Mouse (Mus musculus) ES-E14 (cell line): Measurements from ENCODE around the gene Gm11172. TPM values are rescaled to one million over a fixed set of nuclear protein-coding genes. Genes with fewer than 3 reads are reported as not detected.

Source experiments
- DNase-seq: peaks from one replicate; pipeline ENCODE4 v3.0.0-alpha.2; 2013; ENCODE audit warnings: low read depth, low spot score
- H3K27ac ChIP-seq: 2 replicates; pipeline ENCODE4 v1.5.1; 2012; ENCODE audit warnings: low read depth, mild to moderate bottlenecking, low read length, moderate library complexity, mixed read lengths; ENCODE audit not compliant: poor library complexity, insufficient read depth, severe bottlenecking
- H3K36me3 ChIP-seq: 2 replicates; pipeline ENCODE4 v1.6.1; 2012; ENCODE audit warnings: mild to moderate bottlenecking, low read length, moderate library complexity, mixed read lengths; ENCODE audit not compliant: control insufficient read depth, poor library complexity, insufficient read depth, severe bottlenecking
- H3K4me1 ChIP-seq, 2 experiments: fragments of 150-350 bp in 1 of 2; sonication (generic) in 1 of 2; 2 replicates each; pipeline ENCODE4 v1.6.1; 2012; ENCODE audit warnings: low read length in 2 of 2, mild to moderate bottlenecking in 1 of 2, mixed read lengths in 1 of 2; ENCODE audit not compliant: control insufficient read depth in 2 of 2, insufficient read depth in 2 of 2, poor library complexity in 1 of 2
- H3K4me3 ChIP-seq, 2 experiments: fragments of 150-350 bp in 1 of 2; sonication (generic) in 1 of 2; 2 replicates each; pipeline ENCODE4 v1.5.1; 2012; ENCODE audit warnings: low read length in 2 of 2, low read depth in 1 of 2, mild to moderate bottlenecking in 1 of 2, mixed read lengths in 1 of 2; ENCODE audit not compliant: insufficient read depth in 1 of 2, poor library complexity in 1 of 2, severe bottlenecking in 1 of 2
- H3K9ac ChIP-seq: 2 replicates; pipeline ENCODE4 v1.6.1; 2012; ENCODE audit warnings: low read depth, mild to moderate bottlenecking, low read length, mixed read lengths; ENCODE audit not compliant: poor library complexity, insufficient read depth, severe bottlenecking
- H3K9me3 ChIP-seq: fragments of 150-350 bp; sonication (generic); 2 replicates; pipeline ENCODE4 v1.6.1; 2012; ENCODE audit warnings: low read depth, mild to moderate bottlenecking, low read length; ENCODE audit not compliant: control insufficient read depth, insufficient read depth
- CHD2 ChIP-seq: IDR thresholded peaks from 2 replicates; pipeline ENCODE4 v1.6.1; 2014; ENCODE audit warnings: mild to moderate bottlenecking, low read depth, low read length, inconsistent platforms
- HCFC1 ChIP-seq: IDR thresholded peaks from 2 replicates; pipeline ENCODE4 v1.6.1; 2012; ENCODE audit warnings: low read length, inconsistent platforms, borderline replicate concordance; ENCODE audit not compliant: insufficient read depth
- MAFK ChIP-seq: IDR thresholded peaks from 2 replicates; pipeline ENCODE4 v1.6.1; 2014; ENCODE audit warnings: mild to moderate bottlenecking, low read depth, low read length, inconsistent platforms; ENCODE audit not compliant: insufficient read depth
- ZC3H11A ChIP-seq: IDR thresholded peaks from 2 replicates; pipeline ENCODE4 v1.6.1; 2012; ENCODE audit warnings: low read depth, mild to moderate bottlenecking, inconsistent platforms, low read length, borderline replicate concordance
- ZNF384 ChIP-seq: IDR thresholded peaks from 2 replicates; pipeline ENCODE4 v1.6.1; 2012; ENCODE audit warnings: low read depth, low read length, inconsistent platforms
- in situ Hi-C, 2 experiments: fragments of 600-800 bp; cut with MboI; formaldehyde crosslinking; loops; one replicate each; pipeline ENCODE4 v1.15.1; 2025; ENCODE audit warnings: low sequenced_read_pairs in 2 of 2, inconsistent platforms in 1 of 2; ENCODE audit not compliant: unreplicated experiment in 2 of 2
- total RNA-seq: library from RNA; depleted of rRNA; stranded (reverse); fragments of 300-350 nt; gene quantifications from 2 replicates; pipeline ENCODE4 v1.2.3, GENCODE M21; 2012

Gm11172 gene
- total RNA-seq, 1 experiment = not detected

DNA sequence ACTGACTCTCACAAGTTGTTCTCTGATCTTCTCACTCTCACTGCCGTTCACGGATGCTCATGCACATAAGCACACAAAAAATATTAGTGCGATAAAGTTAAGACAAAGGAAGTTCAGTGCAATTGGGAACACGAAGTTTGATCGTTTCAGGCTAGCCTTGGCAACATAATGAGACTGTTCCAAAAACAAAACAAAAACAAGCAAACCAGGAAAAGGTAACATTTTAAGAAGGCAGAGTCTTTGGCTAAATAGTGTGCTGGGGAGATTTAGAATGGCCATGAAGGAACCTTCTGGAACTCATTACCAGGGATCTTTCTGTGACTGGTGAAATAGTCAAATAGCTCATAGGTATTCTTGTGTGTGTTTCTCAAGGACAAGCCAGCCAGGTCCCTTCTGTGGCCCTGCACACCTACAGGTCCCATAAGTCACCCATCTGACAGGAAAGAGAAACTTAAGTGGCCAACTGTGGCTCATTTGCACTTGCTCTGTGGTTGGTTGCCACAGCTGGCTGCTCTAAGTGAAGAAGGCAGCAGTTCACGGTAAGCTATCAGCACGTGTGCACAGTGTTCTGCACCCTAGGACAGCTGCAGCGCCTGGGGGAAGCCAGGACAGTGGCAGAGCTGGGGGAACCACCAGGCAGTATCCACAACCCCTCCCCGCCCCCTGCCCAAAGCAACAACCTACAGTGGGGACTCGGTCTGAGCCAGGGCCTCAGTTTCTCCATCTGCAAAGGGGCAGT is 6.8 kb upstream of the Gm11172 start, which contains the start of gene Prm1:
Prm1 (minus strand) TSS at position 51 of the 739 bp plus-strand sequence.
- DNase-seq = no peak
- Histone ChIP-seq H3K9me3 (no peaks in the 10 kb centered on the region), H3K9ac (no peak within 1 kb of the TSS), H3K36me3 (no peaks in the 10 kb centered on the region), H3K4me1 (no peaks in the 10 kb centered on the region), H3K27ac (no peak within 1 kb of the TSS), H3K4me3 (no peak within 1 kb of the TSS)
- in situ Hi-C loops = no loop called here
- TF ChIP-seq ZC3H11A = no peak
- no peak for TF ChIP-seq HCFC1
- TF ChIP-seq MAFK = no peak

DNA sequence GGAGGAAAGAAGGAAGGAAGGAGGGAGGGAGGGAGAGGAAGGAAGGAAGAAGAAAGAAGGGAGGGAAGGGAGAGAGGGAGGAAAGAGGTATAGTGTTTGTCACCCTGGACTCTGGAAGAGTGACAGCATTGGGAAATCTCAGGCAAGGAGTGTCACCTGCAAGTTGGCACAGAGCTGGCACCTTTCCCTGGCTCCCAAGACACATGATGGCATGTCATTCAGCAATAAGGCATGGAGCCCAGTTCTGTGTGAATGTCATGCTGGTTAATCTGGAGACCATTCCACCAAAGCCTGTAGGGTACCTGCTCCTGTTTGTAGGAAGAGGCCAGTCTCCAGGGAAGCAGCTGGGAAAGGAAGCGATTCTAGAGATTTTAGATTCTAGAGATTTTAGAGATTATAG is 2.3 kb upstream of the Gm11172 start:
- Histone ChIP-seq H3K9ac (no peak overlapping the region), H3K27ac (no peak overlapping the region), H3K4me3 (no peak overlapping the region), H3K9me3 (no peaks in the 10 kb centered on the region), H3K36me3 (no peaks in the 10 kb centered on the region), H3K4me1 (peaks cover 0 to 2% of the 10 kb centered on the region in 2 experiments; a peak in 1 of 4 replicates)
- DNase-seq = no peak
- in situ Hi-C loops = no loop called here
- TF ChIP-seq ZNF384 (no peak), MAFK (no peak), HCFC1 (no peak), ZC3H11A (no peak), CHD2 (no peak)

DNA sequence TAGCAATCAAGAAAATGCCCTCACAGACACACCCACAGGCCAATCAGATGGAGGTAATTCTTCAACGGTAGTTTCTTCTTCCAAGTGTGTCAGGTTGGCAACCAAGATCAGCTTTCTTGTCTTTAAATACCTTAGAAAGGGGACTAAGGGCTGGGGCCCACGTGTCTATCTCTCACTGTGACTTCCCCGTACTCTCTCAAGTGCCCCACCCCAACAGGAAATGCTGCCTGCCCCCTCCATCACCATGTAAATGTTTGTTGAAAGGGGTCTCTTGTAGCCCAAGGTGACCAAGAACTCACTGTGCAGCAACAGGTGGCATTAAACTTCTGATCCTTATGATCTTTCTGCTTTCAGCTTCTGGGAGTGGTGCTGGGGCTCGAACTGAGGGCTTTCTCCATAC is 1.0 kb downstream of the Gm11172 start:
- Histone ChIP-seq H3K4me1 (peaks cover 0 to 2% of the 10 kb centered on the region in 2 experiments; a peak in 1 of 4 replicates), H3K4me3 (no peak overlapping the region), H3K27ac (no peak overlapping the region), H3K9me3 (no peaks in the 10 kb centered on the region), H3K36me3 (no peaks in the 10 kb centered on the region), H3K9ac (no peak overlapping the region)
- in situ Hi-C loops = no loop called here
- DNase-seq = no peak
- TF ChIP-seq MAFK (no peak), HCFC1 (no peak), CHD2 (no peak), ZC3H11A (no peak), ZNF384 (no peak)

DNA sequence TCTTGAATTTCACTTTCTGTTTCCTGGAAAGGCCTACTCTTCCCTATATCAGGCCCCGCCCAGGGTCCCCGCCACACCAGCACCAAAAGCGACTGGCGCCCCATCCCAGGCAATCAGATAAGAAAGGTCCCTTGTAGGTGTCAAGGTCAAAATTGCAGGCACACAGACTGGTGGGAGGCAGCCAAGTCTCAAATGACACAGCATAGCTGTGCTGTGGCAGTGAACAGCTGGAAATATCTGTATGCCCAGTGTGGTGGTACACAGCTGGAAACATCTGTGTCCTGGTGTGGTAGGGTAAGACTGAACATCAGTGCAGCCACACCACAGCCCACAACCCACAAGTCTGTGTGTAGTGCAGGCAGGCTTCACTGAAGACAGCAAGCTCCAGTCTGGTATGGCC is 2.1 kb downstream of the Gm11172 start:
- H3K36me3 ChIP-seq = no peaks in the 10 kb centered on the region
- no peak overlapping the region for H3K27ac ChIP-seq
- H3K9ac ChIP-seq = no peak overlapping the region
- TF ChIP-seq ZNF384 (no peak), ZC3H11A (no peak), CHD2 (no peak), MAFK (no peak), HCFC1 (no peak)
- in situ Hi-C loops = no loop called here
- peaks cover 0 to 2% of the 10 kb centered on the region in 2 experiments; a peak in 1 of 4 replicates for H3K4me1 ChIP-seq
- no peaks in the 10 kb centered on the region for H3K9me3 ChIP-seq
- no peak for DNase-seq
- H3K4me3 ChIP-seq = no peak overlapping the region
